8 mouse cellular contexts compared by ENCODE assay signal in genomic region chrX:169981761-169982181, GRCm38 (mm10). TPM values are rescaled to one million over a fixed set of nuclear protein-coding genes. Genes with fewer than 3 reads are reported as not detected.
DNase-seq lines count a peak whose midpoint lies in the region; ATAC-seq and TF ChIP-seq lines count a peak whose summit lies in the region.
"Not testable (repeated sequence)": the region's sequence is repeated elsewhere in the genome, so short reads cannot be mapped to it uniquely, and the experiment has no call there.

No protein-coding gene starts in this region.

- not testable (repeated sequence) for H3K27ac ChIP-seq in intestine, embryonic 14.5 days (ENCODE audit: low read depth)
- peak overlapping the region; percentile 0; the same call in 1 of the 2 replicates for H3K27ac ChIP-seq in left cerebral cortex, adult 2 months

- peaks cover 65% of the 10 kb centered on the region for H3K36me3 ChIP-seq in intestine, embryonic 14.5 days (ENCODE audit: control insufficient read depth, insufficient read depth, low read length)

- peak; percentile 39; the same call in 1 of the 2 replicates for ATAC-seq in intestine, embryonic 14.5 days (replicated peaks; ENCODE audit: low FRiP score, low TSS enrichment, low read depth)

- not testable (repeated sequence) for H3K4me2 ChIP-seq in intestine, embryonic 14.5 days (ENCODE audit: low read length)

- not testable (repeated sequence) for TF ChIP-seq CTCF in left cerebral cortex, adult 2 months (IDR thresholded peaks at IDR 0.05)

- peak; percentile 90 for DNase-seq in ZHBTc4 (ENCODE audit: low read depth, low spot score)
- peak; percentile 21 for DNase-seq in cerebellum, adult 9-10 months
- peak; percentile 12 for DNase-seq in gastrocnemius, postnatal 14 days
- DNase-seq in intestine, embryonic 14.5 days (ENCODE audit: low spot score), result peak; percentile 71
- peak; percentile 41 to 61 for DNase-seq in left cerebral cortex, adult 2 months (ENCODE audit: extremely low spot score in 1 of 2, low spot score in 2 of 2)
- peak; percentile 27 for DNase-seq in lung, postnatal 10 days
- peak; percentile 74 to 81 for DNase-seq in right cerebral cortex, postnatal 10 days (ENCODE audit: low spot score in 2 of 2)
- DNase-seq in urinary bladder, postnatal 25 days (ENCODE audit: low spot score), result peak; percentile 60

- H3K4me3 ChIP-seq in intestine, embryonic 14.5 days (ENCODE audit: low read depth, low read length); left cerebral cortex, adult 2 months: not testable (repeated sequence)

- H3K9me3 ChIP-seq in intestine, embryonic 14.5 days (ENCODE audit: control insufficient read depth, low read length), result peaks cover 42% of the 10 kb centered on the region

- intact Hi-C loops in gastrocnemius, postnatal 14 days (cut with DNase I; ENCODE audit: low total_unique reads), result not testable (repeated sequence)
- intact Hi-C loops in left cerebral cortex, adult 2 months (cut with DNase I), result loop anchor here (5.0 kb wide), 1 partner anchor 184 kb away; no protein-coding TSS in a partner anchor

- H3K9ac ChIP-seq in intestine, embryonic 14.5 days (ENCODE audit: low read length), result not testable (repeated sequence)

- H3K27me3 ChIP-seq in intestine, embryonic 14.5 days (replicated peaks; ENCODE audit: control insufficient read depth, insufficient read depth, low read length), result not testable (repeated sequence)

- H3K4me1 ChIP-seq in intestine, embryonic 14.5 days (replicated peaks; ENCODE audit: control insufficient read depth, insufficient read depth, low read length), result not testable (repeated sequence)

- 78% methylated on average over 19 of the region's 19 CpGs for WGBS in intestine, embryonic 14.5 days

RNA-seq across cellular contexts. Expression of gene Gm21887, which starts 27.7 kb away (rescaled TPM):
- total RNA-seq in gastrocnemius, postnatal 14 days (2021), result 10 to 100 TPM; 32.5 to 36.1 TPM
- 223 and 261 TPM in 2 replicates for polyA plus RNA-seq in intestine, embryonic 14.5 days (2014; fragmentation: Nextera tagmentation; extraction: Ambion mirVana)
- 100 to 1,000 TPM; 190 to 207 TPM for total RNA-seq in left cerebral cortex, adult 2 months (2021)

Comparison
In these comparisons a context has a peak if more than half of its experiments do, and no peak if none do; other contexts are left out.
1. DNase-seq: peak in every context shown above with its lines; median percentile 90 in ZHBTc4; 78 in right cerebral cortex, postnatal 10 days; 71 in intestine, embryonic 14.5 days; 60 in urinary bladder, postnatal 25 days; 51 in left cerebral cortex, adult 2 months; 27 in lung, postnatal 10 days; 21 in cerebellum, adult 9-10 months; 12 in gastrocnemius, postnatal 14 days.
2. RNA of gene Gm21887, which starts 27.7 kb away (total RNA-seq): 190 to 207 TPM in left cerebral cortex, adult 2 months; 32.5 to 36.1 TPM in gastrocnemius, postnatal 14 days; every median in the first group is over 4 times any median in the second.